Mouse (Mus musculus): ENCODE measurements at regions not wholly inside any gene's neighbourhood (a gene's known extent, or its start where the extent isn't known, plus 50 kb on each side); places are given as distances from the start of the nearest gene placed in this dataset.

- DNase-seq (ENCODE audit: low spot score): no peak
Measured at GRCm38 (mm10) chr11:18015239-18015638, 61.6 kb upstream of the Etaa1 start.

- no peak for DNase-seq (ENCODE audit: low spot score)
Measured at GRCm38 (mm10) chr11:18014610-18015009, 60.9 kb upstream of the Etaa1 start.

GRCm38 (mm10) chr11:18012085-18012484 lies 58.4 kb upstream of the Etaa1 start:
- DNase-seq (ENCODE audit: low spot score): no peak

GRCm38 (mm10) chr11:18011101-18011733 lies 57.5 kb upstream of the Etaa1 start:
- no peak for DNase-seq (ENCODE audit: low spot score)

GRCm38 (mm10) chr11:18008140-18008539 lies 54.5 kb upstream of the Etaa1 start:
- DNase-seq (ENCODE audit: low spot score): no peak

Measured in layer of hippocampus, adult 11-12 months (tissue).